Mouse (Mus musculus): ENCODE measurements at regions not wholly inside any gene's neighbourhood (a gene's known extent, or its start where the extent isn't known, plus 50 kb on each side); places are given as distances from the start of the nearest gene placed in this dataset.

- peak; percentile 51 for DNase-seq (ENCODE audit: low read depth, low spot score)
These were observed 159.3 kb upstream of the Large1 start for GRCm38 (mm10) chr8:73512613-73513012.
